7 mouse cellular contexts compared by ENCODE assay signal in the genomic region with DNA sequence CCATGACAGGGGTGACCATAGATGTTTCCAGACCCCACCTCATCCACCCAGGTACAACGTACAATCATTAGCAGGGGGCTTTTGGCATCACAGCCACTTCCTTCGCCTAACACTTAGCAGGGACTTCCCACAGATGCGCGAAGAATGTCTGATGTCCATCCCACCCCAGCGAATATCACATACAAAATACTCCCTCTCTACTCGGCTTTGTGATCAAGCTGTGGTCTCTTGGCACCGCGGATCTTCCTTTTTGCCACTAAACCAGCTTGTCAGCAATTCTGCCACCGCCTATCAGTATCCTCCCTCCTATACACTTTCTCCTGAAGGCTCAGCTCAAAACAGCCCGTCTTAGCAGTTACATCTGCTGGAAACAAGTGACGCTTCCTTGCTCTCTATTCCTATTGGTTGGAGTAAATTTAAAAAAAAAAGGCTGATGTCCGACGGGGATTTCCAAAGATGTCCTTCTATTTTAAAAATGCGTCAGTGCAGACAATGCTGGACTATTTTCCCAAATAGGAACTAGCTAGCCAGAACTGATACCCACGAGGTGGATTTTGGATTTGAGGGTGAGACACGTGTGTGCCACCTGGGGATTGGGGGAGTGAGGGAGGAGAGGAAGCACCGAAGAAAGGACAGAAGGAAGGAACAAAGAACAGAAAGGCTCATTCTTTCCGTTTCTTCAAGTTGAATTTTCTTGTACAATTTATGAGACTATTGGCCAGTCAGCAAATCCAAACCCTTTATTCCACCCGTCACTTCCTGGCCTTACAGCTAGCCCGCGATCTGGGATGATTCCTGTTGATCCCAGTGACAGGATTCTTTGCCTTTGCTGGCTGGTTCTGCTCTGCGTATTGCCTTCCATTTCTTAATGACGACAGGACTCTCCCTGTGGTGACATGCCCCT. TPM values are rescaled to one million over a fixed set of nuclear protein-coding genes. Genes with fewer than 3 reads are reported as not detected.
DNase-seq lines count a peak whose midpoint lies in the region; ATAC-seq lines count a peak whose summit lies in the region.

No protein-coding gene starts in this region.

- no peaks in the 10 kb centered on the region for H3K9me3 ChIP-seq in embryonic facial prominence, embryonic 14.5 days (ENCODE audit: control insufficient read depth, low read length)

- peak; percentile 85 for DNase-seq in CD4-positive, CD25-positive, alpha-beta regulatory T cell, adult 2 months (ENCODE audit: low read depth, low spot score)
- DNase-seq in MN1 (ENCODE audit: low spot score): peak; percentile 28
- DNase-seq in embryonic facial prominence, embryonic 14.5 days (ENCODE audit: low spot score): peak; percentile 83
- DNase-seq in layer of hippocampus, adult 9-11 months: peak; percentile 53
- peak; percentile 92 for DNase-seq in lung, postnatal 36 days
- DNase-seq in right cerebral cortex, postnatal 4 days: peak; percentile 18

- WGBS in embryonic facial prominence, embryonic 14.5 days: 20% methylated on average over 23 of the region's 23 CpGs

- H3K4me3 ChIP-seq in embryonic facial prominence, embryonic 14.5 days (ENCODE audit: low read depth, low read length): peak overlapping the region; percentile 27

- no peaks in the 10 kb centered on the region; the same call in 1 of the 2 replicates for H3K4me1 ChIP-seq in embryonic facial prominence, embryonic 14.5 days (ENCODE audit: control insufficient read depth, insufficient read depth, low read length)

- no peaks in the 10 kb centered on the region for H3K27me3 ChIP-seq in embryonic facial prominence, embryonic 14.5 days (replicated peaks; ENCODE audit: control insufficient read depth, insufficient read depth, low read length)

- H3K36me3 ChIP-seq in embryonic facial prominence, embryonic 14.5 days (ENCODE audit: control insufficient read depth, insufficient read depth, low read length): no peaks in the 10 kb centered on the region

- no peak overlapping the region for H3K9ac ChIP-seq in embryonic facial prominence, embryonic 14.5 days (ENCODE audit: low read depth, low read length)

- H3K27ac ChIP-seq in embryonic facial prominence, embryonic 14.5 days (replicated peaks; ENCODE audit: low read depth, low read length): no peak overlapping the region

- peak overlapping the region; percentile 49 for H3K4me2 ChIP-seq in embryonic facial prominence, embryonic 14.5 days (ENCODE audit: low read depth, low read length)

- peak; percentile 85; the same call in 1 of the 2 replicates for ATAC-seq in embryonic facial prominence, embryonic 14.5 days (ENCODE audit: low read depth)
- peak; percentile 43 to 46; a peak in 3 of 4 replicates for ATAC-seq in hematopoietic stem cell, adult 5-6 weeks (replicated peaks in 1 of 2; ENCODE audit: insufficient read depth in 1 of 2, low FRiP score in 2 of 2, low TSS enrichment in 1 of 2, low read depth in 1 of 2, poor library complexity in 2 of 2, severe bottlenecking in 2 of 2)

RNA-seq across cellular contexts. Expression of gene H2-Aa, which starts 8.5 kb away (rescaled TPM):
- polyA plus RNA-seq in embryonic facial prominence, embryonic 14.5 days (2014; fragmentation: Nextera tagmentation; extraction: Ambion mirVana): 4.9 and 5.7 TPM in 2 replicates
- 66.5 and 77.4 TPM in 2 replicates for total RNA-seq in hematopoietic stem cell, adult 5-6 weeks (2017)

RNA-seq across cellular contexts. Expression of gene H2-Eb1, which starts 9.5 kb away (rescaled TPM):
- 4.1 and 4.7 TPM in 2 replicates for polyA plus RNA-seq in embryonic facial prominence, embryonic 14.5 days (2014; fragmentation: Nextera tagmentation; extraction: Ambion mirVana)
- total RNA-seq in hematopoietic stem cell, adult 5-6 weeks (2017): 64.4 and 73.0 TPM in 2 replicates

RNA-seq across cellular contexts. Expression of gene H2-Eb2, which starts 29.3 kb away (rescaled TPM):
- polyA plus RNA-seq in embryonic facial prominence, embryonic 14.5 days (2014; fragmentation: Nextera tagmentation; extraction: Ambion mirVana): not detected in 2 replicates
- 0.06 TPM in 1 of 2 replicates, not detected in the other for total RNA-seq in hematopoietic stem cell, adult 5-6 weeks (2017)

RNA-seq across cellular contexts. Expression of gene H2-Ab1, which starts 38.7 kb away (rescaled TPM):
- polyA plus RNA-seq in embryonic facial prominence, embryonic 14.5 days (2014; fragmentation: Nextera tagmentation; extraction: Ambion mirVana): 9.4 and 10.1 TPM in 2 replicates
- total RNA-seq in hematopoietic stem cell, adult 5-6 weeks (2017): 155 and 159 TPM in 2 replicates

RNA-seq across cellular contexts. Expression of gene H2-Ob, which starts 57.4 kb away (rescaled TPM):
- 0.24 TPM in 1 of 2 replicates, not detected in the other for polyA plus RNA-seq in embryonic facial prominence, embryonic 14.5 days (2014; fragmentation: Nextera tagmentation; extraction: Ambion mirVana)
- 60.2 and 91.1 TPM in 2 replicates for total RNA-seq in hematopoietic stem cell, adult 5-6 weeks (2017)

Comparison
In these comparisons a context has a peak if more than half of its experiments do, and no peak if none do; other contexts are left out.
1. DNase-seq: peak in every context shown above with its lines; median percentile 92 in lung, postnatal 36 days; 85 in CD4-positive, CD25-positive, alpha-beta regulatory T cell, adult 2 months; 83 in embryonic facial prominence, embryonic 14.5 days; 53 in layer of hippocampus, adult 9-11 months; 28 in MN1; 18 in right cerebral cortex, postnatal 4 days.